Mouse (Mus musculus) heart, embryonic 15.5 days (tissue): Measurements from ENCODE around the gene Ccdc157. TPM values are rescaled to one million over a fixed set of nuclear protein-coding genes. Genes with fewer than 3 reads are reported as not detected.
"Not testable (repeated sequence)": the region's sequence is repeated elsewhere in the genome, so short reads cannot be mapped to it uniquely, and the experiment has no call there.

Experiments used
- ATAC-seq: fragments of 200-750 bp; cut with Nextera tagmentation; replicated peaks from 2 replicates; pipeline ENCODE4 v1.8.0; 2017; ENCODE audit warnings: low read depth, moderate TSS enrichment; ENCODE audit not compliant: insufficient number of reproducible peaks, insufficient read depth, low FRiP score
- H3K27ac ChIP-seq: fragments of 300-500 bp; sonication (generic); 2 replicates; pipeline ENCODE4 v1.5.1; 2015; ENCODE audit warnings: mild to moderate bottlenecking, inconsistent platforms
- H3K27me3 ChIP-seq: fragments of 300-500 bp; sonication (generic); 2 replicates; pipeline ENCODE4 v1.6.1; 2015; ENCODE audit warnings: inconsistent platforms
- H3K36me3 ChIP-seq: fragments of 300-500 bp; sonication (generic); 2 replicates; pipeline ENCODE4 v1.6.1; 2015; ENCODE audit warnings: mild to moderate bottlenecking, inconsistent platforms
- H3K4me1 ChIP-seq: fragments of 300-500 bp; sonication (generic); replicated peaks from 2 replicates; pipeline ENCODE4 v1.6.1; 2015; ENCODE audit warnings: inconsistent platforms
- H3K4me2 ChIP-seq: fragments of 300-500 bp; sonication (generic); 2 replicates; pipeline ENCODE4 v1.6.1; 2015; ENCODE audit warnings: inconsistent platforms, mild to moderate bottlenecking, moderate library complexity
- H3K4me3 ChIP-seq: fragments of 300-500 bp; sonication (generic); 2 replicates; pipeline ENCODE4 v1.5.1; 2015; ENCODE audit warnings: mild to moderate bottlenecking, inconsistent platforms
- H3K9ac ChIP-seq: fragments of 300-500 bp; sonication (generic); 2 replicates; pipeline ENCODE4 v1.6.1; 2015; ENCODE audit warnings: mild to moderate bottlenecking, inconsistent platforms
- H3K9me3 ChIP-seq: fragments of 300-500 bp; sonication (generic); replicated peaks from 2 replicates; pipeline ENCODE4 v1.6.1; 2016; ENCODE audit warnings: inconsistent platforms
- WGBS: fragments of 180-500 bp; shearing (Covaris S2); methylation state at CpG from one replicate; pipeline ENCODE4 v1.1.7; 2015; ENCODE audit warnings: mixed read lengths; 5-methylcytosine and 5-hydroxymethylcytosine counted together
- polyA plus RNA-seq: library from polyadenylated mRNA; unstranded; fragments of >200 nt; fragmentation: Nextera tagmentation; extraction: Ambion mirVana; gene quantifications from 2 replicates; pipeline ENCODE4 v1.2.1, GENCODE M21; 2015

The Ccdc157 gene
- polyA plus RNA-seq, 1 experiment from 2014 or later = 4.4 TPM

DNA sequence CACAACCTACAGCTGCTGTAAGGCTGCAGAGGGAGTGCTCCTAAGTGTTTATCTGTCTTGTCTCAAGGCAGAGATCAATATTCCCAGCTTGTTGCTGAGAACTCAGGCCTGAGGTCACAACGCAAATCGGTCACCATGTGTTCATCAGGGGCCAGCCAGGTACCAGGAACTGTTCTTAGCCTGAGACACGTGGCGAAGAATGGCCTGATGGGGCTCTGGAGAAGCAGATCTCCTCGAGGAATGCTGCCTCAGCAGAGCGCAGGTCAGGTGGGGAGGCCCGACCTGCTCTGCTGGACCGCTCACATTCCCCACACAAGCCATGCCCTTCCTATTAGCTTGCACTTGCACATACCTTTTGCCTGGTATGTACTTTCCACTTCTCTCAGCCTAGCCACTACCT is 36.5 kb upstream of the Ccdc157 start:
- Histone ChIP-seq H3K27me3 (no peaks in the 10 kb centered on the region), H3K4me2 (no peak overlapping the region), H3K36me3 (no peaks in the 10 kb centered on the region), H3K4me3 (no peak overlapping the region), H3K9me3 (no peaks in the 10 kb centered on the region), H3K27ac (no peak overlapping the region), H3K4me1 (0 out of 2 replicates have a peak, but pooled peaks cover 16% of the 10 kb centered on the region), H3K9ac (no peak overlapping the region)
- WGBS = 71% methylated on average over 8 of the region's 8 CpGs
- ATAC-seq = no peak

DNA sequence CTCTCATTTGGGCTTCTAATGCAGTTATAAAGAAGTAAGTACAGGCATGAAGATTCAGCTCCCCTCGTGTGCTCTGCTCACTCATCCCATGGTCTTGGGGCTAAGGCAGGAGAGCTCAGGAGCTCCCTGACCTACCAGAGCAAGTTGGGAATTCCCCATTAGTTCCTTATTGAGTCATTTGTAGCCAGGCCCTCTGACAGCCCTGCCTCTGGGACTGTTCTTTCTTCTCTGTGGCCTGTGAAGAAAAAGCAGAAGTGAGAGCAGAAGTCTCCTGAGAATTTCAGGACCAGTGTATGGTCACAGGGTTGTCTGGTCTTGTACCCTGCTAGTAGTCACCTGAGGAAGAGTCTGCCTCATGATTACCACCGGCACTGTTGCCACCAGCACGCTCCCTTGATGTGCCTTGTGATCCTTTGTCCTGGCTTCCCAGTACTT is 35.5 kb upstream of the Ccdc157 start:
- Histone ChIP-seq H3K4me2 (no peak overlapping the region), H3K9ac (no peak overlapping the region), H3K27ac (no peak overlapping the region), H3K36me3 (no peaks in the 10 kb centered on the region), H3K9me3 (no peaks in the 10 kb centered on the region), H3K4me3 (no peak overlapping the region), H3K4me1 (0 out of 2 replicates have a peak, but pooled peaks cover 16% of the 10 kb centered on the region), H3K27me3 (no peaks in the 10 kb centered on the region)
- no peak for ATAC-seq
- WGBS = 77% methylated on average over 3 of the region's 3 CpGs

DNA sequence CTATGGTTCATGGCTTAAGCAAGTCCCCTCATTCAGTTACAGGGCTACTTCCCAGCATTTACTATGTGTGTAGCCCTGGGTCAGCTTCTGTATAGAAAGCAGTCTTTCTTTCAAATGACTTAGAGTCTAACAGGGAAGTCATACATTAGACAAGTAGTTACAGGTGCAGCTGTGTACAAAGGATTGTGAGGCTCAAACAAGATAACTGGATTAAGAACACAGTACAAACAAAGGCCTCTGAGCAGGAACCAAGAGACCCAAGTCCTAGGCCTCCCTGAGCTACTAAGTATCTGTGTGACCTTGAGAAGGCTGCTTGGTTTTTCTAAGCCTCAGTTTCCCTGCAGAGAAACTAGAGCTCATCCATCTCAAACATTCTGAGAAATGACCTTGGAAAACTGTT is 33.3 kb upstream of the Ccdc157 start:
- Histone ChIP-seq H3K9me3 (no peaks in the 10 kb centered on the region), H3K27ac (no peak overlapping the region), H3K4me2 (no peak overlapping the region), H3K36me3 (no peaks in the 10 kb centered on the region), H3K4me1 (peaks cover 25% of the 10 kb centered on the region), H3K4me3 (no peak overlapping the region), H3K27me3 (no peaks in the 10 kb centered on the region), H3K9ac (no peak overlapping the region)
- no peak for ATAC-seq

DNA sequence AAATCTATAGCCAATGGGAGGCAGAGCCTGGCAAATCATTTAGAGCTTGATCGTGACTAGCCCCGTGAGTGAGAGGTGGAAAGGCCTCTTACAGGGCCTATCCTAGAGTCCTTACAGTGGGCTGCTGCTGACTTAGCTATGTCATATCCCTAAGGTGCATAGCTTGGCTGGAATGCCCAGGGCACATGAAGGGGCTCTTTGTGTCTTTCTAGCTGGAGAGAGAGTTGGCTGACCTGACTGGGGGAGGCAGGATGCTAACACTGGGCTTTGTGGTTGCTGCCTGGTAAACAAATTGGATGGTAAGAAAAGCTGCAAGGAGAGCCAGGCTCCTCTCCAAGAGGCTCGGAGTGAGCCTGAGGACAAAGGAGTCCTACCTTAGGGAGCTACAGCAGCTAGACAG is 32.7 kb upstream of the Ccdc157 start:
- H3K4me1 ChIP-seq = peaks cover 31% of the 10 kb centered on the region
- no peak overlapping the region for H3K9ac ChIP-seq
- no peak for ATAC-seq
- H3K9me3 ChIP-seq = no peaks in the 10 kb centered on the region
- no peak overlapping the region for H3K4me3 ChIP-seq
- no peaks in the 10 kb centered on the region for H3K27me3 ChIP-seq
- 83% methylated on average over 3 of the region's 3 CpGs for WGBS
- no peaks in the 10 kb centered on the region for H3K36me3 ChIP-seq
- H3K27ac ChIP-seq = 0 out of 2 replicates have a peak overlapping the region, but pooled peaks have one; percentile 16
- no peak overlapping the region for H3K4me2 ChIP-seq

DNA sequence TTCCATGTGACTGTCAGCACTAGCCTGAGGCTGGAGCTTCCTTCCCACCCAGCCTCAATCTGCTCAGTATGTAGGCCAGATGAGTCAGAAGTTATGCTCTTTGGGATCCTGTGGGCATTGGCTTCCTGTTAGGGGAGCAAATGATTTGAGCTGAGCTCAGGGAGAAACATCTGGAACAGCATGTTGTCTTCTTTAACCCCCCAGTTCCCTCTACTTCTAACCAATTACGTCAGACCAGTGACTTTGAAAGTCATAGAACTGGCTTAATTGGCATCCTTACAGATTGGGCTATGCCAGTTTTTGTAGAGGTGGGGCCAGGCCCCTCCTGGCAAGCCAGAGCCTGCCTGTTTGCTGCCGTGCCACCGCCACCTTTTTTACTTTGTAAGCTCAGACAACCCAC is 30.6 kb upstream of the Ccdc157 start:
- no peaks in the 10 kb centered on the region for H3K36me3 ChIP-seq
- no peak for ATAC-seq
- H3K4me3 ChIP-seq = no peak overlapping the region
- 76% methylated on average over 3 of the region's 3 CpGs for whole genome bisulfite sequencing
- H3K9me3 ChIP-seq = no peaks in the 10 kb centered on the region
- peaks cover 31% of the 10 kb centered on the region for H3K4me1 ChIP-seq
- H3K27me3 ChIP-seq = no peaks in the 10 kb centered on the region
- H3K9ac ChIP-seq = no peak overlapping the region
- no peak overlapping the region; the same call in 1 of the 2 replicates for H3K27ac ChIP-seq
- H3K4me2 ChIP-seq = no peak overlapping the region

DNA sequence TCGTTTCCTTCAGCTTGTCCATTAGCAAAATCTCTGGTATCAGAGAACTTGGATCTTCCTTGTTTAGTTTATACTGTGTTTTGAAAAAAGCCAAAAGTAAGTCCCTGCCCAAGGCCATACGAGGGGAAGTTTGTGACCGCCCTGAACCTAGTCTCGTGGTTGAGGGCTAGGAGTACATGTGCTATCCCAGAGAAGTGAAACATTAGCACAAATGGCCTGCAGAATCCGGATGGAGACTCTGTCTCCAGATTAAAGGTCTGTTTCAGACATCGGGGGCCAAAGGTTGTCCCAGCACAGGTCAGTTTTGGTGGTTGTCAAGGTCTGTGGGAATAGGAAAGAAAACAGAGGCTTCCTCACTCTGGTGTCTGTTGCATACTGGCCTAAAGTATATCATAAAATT is 29.1 kb upstream of the Ccdc157 start:
- no peaks in the 10 kb centered on the region for H3K27me3 ChIP-seq
- H3K36me3 ChIP-seq = no peaks in the 10 kb centered on the region
- no peak overlapping the region for H3K9ac ChIP-seq
- H3K27ac ChIP-seq = no peak overlapping the region
- H3K4me2 ChIP-seq = no peak overlapping the region
- no peak for ATAC-seq
- 78% methylated on average over 6 of the region's 6 CpGs for WGBS
- no peak overlapping the region for H3K4me3 ChIP-seq
- H3K4me1 ChIP-seq = peaks cover 30% of the 10 kb centered on the region
- H3K9me3 ChIP-seq = no peaks in the 10 kb centered on the region

DNA sequence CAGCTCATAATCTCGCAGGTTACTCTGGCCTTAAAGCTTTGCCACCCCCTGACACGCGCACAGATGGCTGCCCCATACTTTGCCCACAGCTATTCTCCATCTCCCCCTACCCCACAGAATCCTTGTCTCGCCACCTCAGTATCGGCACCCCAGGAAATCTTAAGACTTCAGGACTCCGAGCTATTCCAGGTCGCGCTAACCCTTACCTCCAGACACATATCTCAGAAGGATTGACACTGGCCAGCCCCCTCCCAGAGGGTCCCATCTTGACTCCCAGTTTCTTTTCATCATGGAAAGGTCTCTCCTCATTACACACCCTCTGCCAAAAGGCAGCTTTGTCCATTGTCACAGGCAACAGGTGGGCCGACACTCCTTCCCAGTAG is 27.2 kb upstream of the Ccdc157 start:
- Histone ChIP-seq H3K9me3 (no peaks in the 10 kb centered on the region), H3K9ac (peak overlapping the region; percentile 95), H3K4me1 (peaks cover 24% of the 10 kb centered on the region), H3K27me3 (no peaks in the 10 kb centered on the region), H3K27ac (no peak overlapping the region), H3K36me3 (peaks cover 9% of the 10 kb centered on the region), H3K4me2 (peak overlapping the region; percentile 88), H3K4me3 (peak overlapping the region; percentile 90)
- 16% methylated on average over 9 of the region's 9 CpGs for WGBS
- ATAC-seq = no peak

DNA sequence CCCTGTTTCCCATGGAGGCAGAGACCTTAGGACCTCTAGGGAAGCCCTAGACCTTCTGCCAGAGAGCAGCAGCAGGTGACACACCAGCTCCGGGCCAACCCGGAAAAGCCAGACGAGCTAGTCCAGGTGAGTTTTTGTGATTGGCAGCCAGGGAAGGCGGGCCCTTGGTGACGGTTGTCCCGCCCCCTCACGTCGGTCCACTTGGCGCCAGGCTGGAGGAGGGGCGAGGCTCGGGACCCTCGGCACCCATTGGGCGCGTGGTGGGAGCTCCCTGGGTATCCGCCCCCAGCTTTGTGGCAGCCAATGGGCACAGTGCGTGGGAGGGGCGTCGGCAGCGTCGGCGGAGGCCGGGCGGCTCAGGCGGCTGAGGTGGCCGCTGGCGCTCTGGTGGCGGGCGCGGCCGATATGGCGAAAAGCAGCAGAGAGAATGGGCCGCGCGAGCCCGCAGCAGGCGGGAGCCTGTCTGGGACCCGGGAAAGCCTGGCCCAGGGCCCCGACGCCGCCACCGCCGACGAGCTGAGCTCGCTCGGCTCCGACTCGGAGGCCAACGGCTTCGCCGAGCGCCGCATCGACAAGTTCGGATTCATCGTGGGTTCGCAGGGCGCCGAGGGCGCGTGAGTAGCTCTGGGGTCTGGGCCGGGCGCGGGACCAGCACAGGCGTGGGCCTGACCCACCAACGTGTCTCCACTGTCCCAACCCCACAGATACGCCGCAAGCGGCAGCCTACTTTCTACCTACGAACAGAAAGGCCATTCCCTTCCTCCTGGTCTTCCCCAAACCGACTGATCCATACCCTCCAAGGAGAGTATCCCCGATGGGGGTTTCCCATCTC is 26.6 kb upstream of the Ccdc157 start, which contains the start of gene Tbc1d10a:
Tbc1d10a (plus strand) TSS at position 304 of the 832 bp plus-strand sequence.
- H3K27ac ChIP-seq = peak within 1 kb of the TSS; percentile 55
- H3K4me3 ChIP-seq = peak within 1 kb of the TSS; percentile 90
- peaks cover 15% of the 10 kb centered on the region for H3K36me3 ChIP-seq
- WGBS = under 1% methylated on average over 69 of the region's 71 CpGs
- H3K9ac ChIP-seq = peak within 1 kb of the TSS; percentile 95
- no peaks in the 10 kb centered on the region for H3K27me3 ChIP-seq
- peak within 1 kb of the TSS; percentile 88 for H3K4me2 ChIP-seq
- peak; percentile 100 for ATAC-seq
- peaks cover 22% of the 10 kb centered on the region for H3K4me1 ChIP-seq
- no peaks in the 10 kb centered on the region for H3K9me3 ChIP-seq

DNA sequence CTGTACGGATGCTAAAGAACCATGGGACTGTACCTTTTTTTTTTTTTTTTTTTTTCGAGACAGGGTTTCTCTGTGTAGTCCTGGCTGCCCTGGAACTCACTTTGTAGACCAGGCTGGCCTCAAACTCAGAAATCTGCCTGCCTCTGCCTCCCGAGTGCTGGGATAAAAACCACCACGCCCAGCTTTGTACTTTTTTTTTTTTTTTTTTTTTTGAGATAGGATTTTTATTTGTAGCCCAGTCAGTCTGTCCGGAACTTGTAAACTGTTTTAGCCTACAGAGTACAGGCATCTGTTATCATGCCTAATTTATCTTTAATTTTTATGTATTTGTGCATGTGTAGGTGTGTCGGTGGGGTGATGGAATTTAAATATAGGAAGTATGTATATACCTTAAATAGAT is 25.4 kb upstream of the Ccdc157 start:
- not testable (repeated sequence) for H3K27me3 ChIP-seq, H3K9ac ChIP-seq, H3K4me2 ChIP-seq, H3K4me3 ChIP-seq, ATAC-seq, H3K9me3 ChIP-seq, H3K27ac ChIP-seq
- Histone ChIP-seq H3K4me1 (peaks cover 24% of the 10 kb centered on the region), H3K36me3 (peaks cover 27% of the 10 kb centered on the region)
- 90% methylated on average over 6 of the region's 6 CpGs for WGBS

DNA sequence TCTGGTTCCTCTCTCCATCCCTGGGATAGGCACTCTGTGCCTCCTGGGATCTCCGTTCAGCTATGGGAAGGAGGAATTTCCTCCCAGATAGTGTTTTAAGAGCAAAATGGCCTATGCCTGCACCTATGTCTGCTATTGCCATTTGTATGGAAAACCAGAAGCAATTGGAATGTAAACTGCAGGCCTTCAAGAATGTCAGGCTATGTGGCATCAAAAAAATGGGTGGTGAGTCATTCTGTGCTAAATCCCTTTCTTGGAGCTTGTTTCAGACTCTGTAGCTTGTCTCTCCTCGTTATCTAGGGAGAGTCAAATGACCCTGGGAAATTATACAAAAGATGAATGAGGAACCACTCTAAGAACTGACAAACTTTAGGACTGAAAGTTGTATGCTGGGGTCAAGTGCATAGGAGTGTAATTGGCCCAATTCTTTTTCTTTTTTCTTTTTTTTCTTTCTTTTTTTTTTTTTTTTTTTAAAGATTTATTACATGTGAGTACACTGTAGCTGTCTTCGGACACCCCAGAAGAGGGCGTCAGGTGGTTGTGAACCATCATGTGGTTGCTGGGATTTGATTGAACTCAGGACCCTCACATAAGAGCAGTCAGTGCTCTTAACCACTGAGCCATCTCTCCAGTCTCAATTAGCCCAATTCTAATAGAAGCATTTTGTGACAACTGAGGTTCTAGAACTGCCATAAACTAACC is 24.3 kb upstream of the Ccdc157 start:
- WGBS = 55% methylated on average over 4 of the region's 4 CpGs
- ATAC-seq = no peak
- H3K9ac ChIP-seq = no peak overlapping the region
- H3K4me2 ChIP-seq = no peak overlapping the region
- no peak overlapping the region for H3K4me3 ChIP-seq
- H3K9me3 ChIP-seq = no peaks in the 10 kb centered on the region
- no peaks in the 10 kb centered on the region for H3K27me3 ChIP-seq
- peaks cover 19% of the 10 kb centered on the region for H3K4me1 ChIP-seq
- no peak overlapping the region for H3K27ac ChIP-seq
- peaks cover 38% of the 10 kb centered on the region for H3K36me3 ChIP-seq

DNA sequence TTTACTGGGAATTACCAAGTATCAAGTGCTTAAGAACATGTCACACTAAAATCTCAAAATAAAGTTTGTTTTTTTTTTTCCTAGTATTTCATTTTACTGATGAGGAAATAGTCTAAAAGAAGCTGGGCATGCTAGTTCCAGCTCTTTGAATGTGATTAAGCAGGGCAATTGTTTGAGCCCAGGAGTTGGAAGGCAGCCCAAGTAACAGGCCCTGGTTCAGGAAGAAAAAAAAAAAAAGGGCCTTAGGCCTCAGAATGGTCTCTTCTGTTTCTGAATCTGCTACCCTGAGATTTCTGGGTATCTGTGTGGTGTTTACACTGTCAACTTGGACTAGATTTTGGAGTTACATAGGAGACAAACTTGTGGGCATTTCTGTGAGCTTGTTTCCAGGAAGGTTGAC is 23.4 kb upstream of the Ccdc157 start:
- no peak overlapping the region for H3K4me3 ChIP-seq
- no peaks in the 10 kb centered on the region for H3K9me3 ChIP-seq
- no peaks in the 10 kb centered on the region for H3K27me3 ChIP-seq
- peaks cover 47% of the 10 kb centered on the region for H3K36me3 ChIP-seq
- H3K4me1 ChIP-seq = peaks cover 16% of the 10 kb centered on the region
- no peak overlapping the region for H3K9ac ChIP-seq
- H3K4me2 ChIP-seq = no peak overlapping the region
- H3K27ac ChIP-seq = 0 out of 2 replicates have a peak overlapping the region, but pooled peaks have one; percentile 17
- no peak for ATAC-seq
